Mouse (Mus musculus) limb, embryonic 14.5 days (tissue): ENCODE results near the gene 3110001I22Rik. TPM values are rescaled to one million over a fixed set of nuclear protein-coding genes. Genes with fewer than 3 reads are reported as not detected.

Source experiments
- ATAC-seq: fragments of 200-750 bp; cut with Nextera tagmentation; 2 replicates; pipeline ENCODE4 v1.8.0; 2017; ENCODE audit warnings: low read depth, moderate number of reproducible peaks, moderate TSS enrichment; ENCODE audit not compliant: low FRiP score
- DNase-seq: peaks from one replicate; pipeline ENCODE4 v3.0.0-alpha.2; 2015; ENCODE audit warnings: low spot score
- H3K27ac ChIP-seq: fragments of 300-500 bp; sonication (generic); replicated peaks from 2 replicates; pipeline ENCODE4 v1.5.1; 2014; ENCODE audit warnings: low read depth, mild to moderate bottlenecking, low read length, moderate library complexity, mixed read lengths
- H3K27me3 ChIP-seq: fragments of 300-500 bp; sonication (generic); 2 replicates; pipeline ENCODE4 v1.6.1; 2014; ENCODE audit warnings: low read length, mixed read lengths; ENCODE audit not compliant: control insufficient read depth, insufficient read depth
- H3K36me3 ChIP-seq: fragments of 300-500 bp; sonication (generic); 2 replicates; pipeline ENCODE4 v1.6.1; 2014; ENCODE audit warnings: mild to moderate bottlenecking, low read length, moderate library complexity, mixed read lengths; ENCODE audit not compliant: control insufficient read depth, insufficient read depth
- H3K4me1 ChIP-seq: fragments of 300-500 bp; sonication (generic); 2 replicates; pipeline ENCODE4 v1.6.1; 2014; ENCODE audit warnings: antibody characterized with exemption, low read length, mixed read lengths; ENCODE audit not compliant: control insufficient read depth, insufficient read depth
- H3K4me2 ChIP-seq: fragments of 300-500 bp; sonication (generic); replicated peaks from 2 replicates; pipeline ENCODE4 v1.6.1; 2014; ENCODE audit warnings: low read depth, mild to moderate bottlenecking, low read length, moderate library complexity; ENCODE audit not compliant: severe bottlenecking
- H3K4me3 ChIP-seq: fragments of 300-500 bp; sonication (generic); replicated peaks from 2 replicates; pipeline ENCODE4 v1.5.1; 2014; ENCODE audit warnings: low read length
- H3K9ac ChIP-seq: fragments of 300-500 bp; sonication (generic); 2 replicates; pipeline ENCODE4 v1.6.1; 2014; ENCODE audit warnings: mild to moderate bottlenecking, low read depth, low read length, moderate library complexity; ENCODE audit not compliant: severe bottlenecking
- H3K9me3 ChIP-seq: fragments of 300-500 bp; sonication (generic); 2 replicates; pipeline ENCODE4 v1.6.1; 2016; ENCODE audit warnings: low read length; ENCODE audit not compliant: control insufficient read depth
- POLR2A ChIP-seq: fragments of 200-500 bp; IDR thresholded peaks from 2 replicates; pipeline ENCODE4 v1.8.0; 2012; ENCODE audit warnings: inconsistent platforms, mild to moderate bottlenecking, moderate library complexity, borderline replicate concordance; ENCODE audit not compliant: insufficient read depth, insufficient read length; ENCODE audit errors: extremely low read depth
- WGBS: fragments of 180-500 bp; shearing (Covaris S2); extraction: QIAGEN DNeasy Blood & Tissue Kit; methylation state at CpG from one replicate; pipeline ENCODE4 v1.1.7; 2014; 5-methylcytosine and 5-hydroxymethylcytosine counted together
- polyA plus RNA-seq, 2 experiments: library from polyadenylated mRNA; depleted of rRNA in 1 of 2; stranded (reverse) in 1 of 2; unstranded in 1 of 2; fragments of >200 nt; fragmentation: Nextera tagmentation in 1 of 2; extraction: Ambion mirVana in 1 of 2; gene quantifications; 2 replicates each; pipeline versions ENCODE4 v1.2.1 to v1.2.3; 2012 to 2014

Gene 3110001I22Rik
- polyA plus RNA-seq, 2 experiments: 4.3 to 5.2 TPM

- Histone ChIP-seq H3K4me2 (no peak overlapping the region), H3K27me3 (no peaks in the 10 kb centered on the region), H3K4me3 (no peak overlapping the region), H3K9me3 (no peaks in the 10 kb centered on the region), H3K27ac (no peak overlapping the region), H3K9ac (no peak overlapping the region), H3K4me1 (no peaks in the 10 kb centered on the region), H3K36me3 (peaks cover 32% of the 10 kb centered on the region)
- 90% methylated on average over 3 of the region's 3 CpGs for WGBS
- no peak for DNase-seq
- TF ChIP-seq POLR2A: no peak
- no peak for ATAC-seq
Observed at GRCm38 (mm10) chr16:13644474-13644873, 27.3 kb upstream of the 3110001I22Rik start.

DNA sequence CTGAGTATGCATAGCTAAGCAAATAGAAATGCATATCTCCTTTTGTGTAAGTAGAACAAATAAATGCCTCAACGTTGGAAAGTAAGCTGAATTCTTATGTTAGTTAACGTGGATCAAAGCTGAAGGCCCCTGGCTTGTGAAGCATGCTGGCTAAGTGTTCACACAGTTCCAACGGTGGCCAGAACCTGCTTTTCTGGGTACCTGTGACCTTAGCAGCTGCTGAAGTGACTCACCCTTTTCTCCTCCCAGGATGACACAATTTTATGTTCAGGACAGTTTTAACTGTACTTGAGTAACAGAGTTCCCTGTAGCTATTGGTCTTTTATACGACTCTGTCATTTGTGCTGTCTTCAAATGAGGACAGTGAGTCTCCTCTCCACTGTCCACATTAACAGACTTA, 25.8 kb upstream of the 3110001I22Rik start:
- Histone ChIP-seq H3K4me1 (no peaks in the 10 kb centered on the region), H3K4me2 (no peak overlapping the region), H3K4me3 (no peak overlapping the region), H3K27me3 (no peaks in the 10 kb centered on the region), H3K27ac (no peak overlapping the region), H3K9ac (no peak overlapping the region), H3K36me3 (peaks cover 41% of the 10 kb centered on the region), H3K9me3 (no peaks in the 10 kb centered on the region)
- DNase-seq: no peak
- 84% methylated on average over 4 of the region's 4 CpGs for WGBS
- ATAC-seq: no peak
- TF ChIP-seq POLR2A: no peak

- no peak overlapping the region for H3K4me2 ChIP-seq
- no peak for ATAC-seq
- no peak overlapping the region for H3K4me3 ChIP-seq
- no peak for DNase-seq
- H3K9me3 ChIP-seq: no peaks in the 10 kb centered on the region
- peaks cover 59% of the 10 kb centered on the region for H3K36me3 ChIP-seq
- no peak for TF ChIP-seq POLR2A
- 92% methylated on average over 3 of the region's 3 CpGs for WGBS
- H3K4me1 ChIP-seq: no peaks in the 10 kb centered on the region
- no peak overlapping the region for H3K9ac ChIP-seq
- no peaks in the 10 kb centered on the region for H3K27me3 ChIP-seq
- no peak overlapping the region for H3K27ac ChIP-seq
Observed at GRCm38 (mm10) chr16:13658886-13659285, 12.8 kb upstream of the 3110001I22Rik start.

GRCm38 (mm10) chr16:13660736-13661135, 11.0 kb upstream of the 3110001I22Rik start:
- DNase-seq (no peak), ATAC-seq (no peak)
- H3K4me1 ChIP-seq: no peaks in the 10 kb centered on the region
- no peak overlapping the region for H3K27ac ChIP-seq
- H3K9ac ChIP-seq: no peak overlapping the region
- peaks cover 58% of the 10 kb centered on the region for H3K36me3 ChIP-seq
- no peak for TF ChIP-seq POLR2A
- H3K4me2 ChIP-seq: no peak overlapping the region
- H3K27me3 ChIP-seq: no peaks in the 10 kb centered on the region
- no peak overlapping the region for H3K4me3 ChIP-seq
- 95% methylated on average over 9 of the region's 9 CpGs for WGBS
- no peaks in the 10 kb centered on the region for H3K9me3 ChIP-seq

DNA sequence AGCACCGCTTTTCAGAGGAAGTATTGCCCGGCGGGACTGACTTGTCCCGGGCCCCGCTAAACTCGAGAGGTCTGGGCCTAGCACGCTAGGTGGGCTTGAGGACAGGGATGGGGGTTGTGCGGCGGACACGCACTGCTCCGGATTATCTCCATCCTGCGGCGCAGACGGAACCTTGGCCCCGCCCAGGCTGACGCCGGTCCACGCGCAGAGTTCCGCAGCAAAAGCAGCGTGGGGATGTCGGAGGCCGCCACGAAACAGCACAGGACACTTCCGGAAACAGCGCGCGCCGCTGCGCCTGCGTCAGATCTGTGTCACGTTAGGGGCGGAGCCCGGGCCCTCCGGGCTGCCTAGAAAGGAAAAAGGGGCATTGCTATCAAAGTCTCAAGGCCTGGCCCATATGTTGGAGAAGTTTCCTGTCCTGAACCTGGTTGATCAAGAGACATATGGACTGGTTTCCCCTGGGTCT, 3.8 kb upstream of the 3110001I22Rik start, which contains the start of gene Parn:
Gene Parn (minus strand): TSS at position 293 of the 466 bp plus-strand sequence.
- peak within 1 kb of the TSS; percentile 78 for H3K27ac ChIP-seq
- peak; percentile 87 for ATAC-seq
- H3K9ac ChIP-seq: peak within 1 kb of the TSS; percentile 81
- 0% methylated on average over 35 of the region's 35 CpGs for WGBS
- no peaks in the 10 kb centered on the region for H3K27me3 ChIP-seq
- H3K4me2 ChIP-seq: peak within 1 kb of the TSS; percentile 79
- peak within 1 kb of the TSS; percentile 69 for H3K4me3 ChIP-seq
- peaks cover 11% of the 10 kb centered on the region for H3K4me1 ChIP-seq
- DNase-seq: peak; percentile 92
- peak; percentile 64; the same call in 1 of the 2 replicates for TF ChIP-seq POLR2A
- peaks cover 23% of the 10 kb centered on the region for H3K36me3 ChIP-seq
- H3K9me3 ChIP-seq: no peaks in the 10 kb centered on the region
